Mouse (Mus musculus): ENCODE results near the gene Gm11564. TPM values are rescaled to one million over a fixed set of nuclear protein-coding genes. Genes with fewer than 3 reads are reported as not detected.
"Not testable (repeated sequence)": the region's sequence is repeated elsewhere in the genome, so short reads cannot be mapped to it uniquely, and the experiment has no call there.

Gm11564 gene
- polyA plus RNA-seq, 1 experiment from 2014 or later: not detected

GRCm38 (mm10) chr11:99809792-99810191 is 5.7 kb downstream of the Gm11564 start, which contains the start of gene Krtap4-13:
Gene Krtap4-13 (minus strand): TSS chr11:99809892.
- H3K4me2 ChIP-seq (ENCODE audit: low read length); ATAC-seq; H3K27ac ChIP-seq (ENCODE audit: low read depth, low read length); H3K36me3 ChIP-seq (ENCODE audit: control insufficient read depth, insufficient read depth, low read length); H3K4me3 ChIP-seq (ENCODE audit: low read depth, low read length); H3K4me1 ChIP-seq (ENCODE audit: control insufficient read depth, insufficient read depth, low read length); H3K27me3 ChIP-seq (replicated peaks; ENCODE audit: control insufficient read depth, insufficient read depth, low read length); DNase-seq (ENCODE audit: low spot score); H3K9me3 ChIP-seq (replicated peaks; ENCODE audit: control insufficient read depth, low read length); H3K9ac ChIP-seq (ENCODE audit: low read length): not testable (repeated sequence)

- H3K4me2 ChIP-seq (ENCODE audit: low read length); H3K27ac ChIP-seq (ENCODE audit: low read depth, low read length); ATAC-seq; H3K9ac ChIP-seq (ENCODE audit: low read length); H3K4me1 ChIP-seq (ENCODE audit: control insufficient read depth, insufficient read depth, low read length); H3K36me3 ChIP-seq (ENCODE audit: control insufficient read depth, insufficient read depth, low read length); DNase-seq (ENCODE audit: low spot score); H3K9me3 ChIP-seq (replicated peaks; ENCODE audit: control insufficient read depth, low read length); H3K4me3 ChIP-seq (ENCODE audit: low read depth, low read length); H3K27me3 ChIP-seq (replicated peaks; ENCODE audit: control insufficient read depth, insufficient read depth, low read length): not testable (repeated sequence)
- WGBS: no CpG with 5 or more reads among the region's 1 CpGs
These were observed 11.1 kb downstream of the Gm11564 start, which contains the start of gene Gm11554 for GRCm38 (mm10) chr11:99804346-99804745. Gene Gm11554 (minus strand): TSS chr11:99804446.

GRCm38 (mm10) chr11:99798832-99799231 is 16.6 kb downstream of the Gm11564 start, which contains the start of gene Gm11569:
Gene Gm11569 (minus strand): TSS chr11:99798932.
- not testable (repeated sequence) for H3K4me1 ChIP-seq (ENCODE audit: control insufficient read depth, insufficient read depth, low read length); H3K27ac ChIP-seq (ENCODE audit: low read depth, low read length); H3K9me3 ChIP-seq (replicated peaks; ENCODE audit: control insufficient read depth, low read length); H3K4me2 ChIP-seq (ENCODE audit: low read length); DNase-seq (ENCODE audit: low spot score); H3K27me3 ChIP-seq (replicated peaks; ENCODE audit: control insufficient read depth, insufficient read depth, low read length); H3K9ac ChIP-seq (ENCODE audit: low read length); ATAC-seq; H3K4me3 ChIP-seq (ENCODE audit: low read depth, low read length); H3K36me3 ChIP-seq (ENCODE audit: control insufficient read depth, insufficient read depth, low read length)
- WGBS: no CpG with 5 or more reads among the region's 1 CpGs

- Histone ChIP-seq H3K9me3 (replicated peaks; ENCODE audit: control insufficient read depth, low read length) (no peaks in the 10 kb centered on the region), H3K27me3 (replicated peaks; ENCODE audit: control insufficient read depth, insufficient read depth, low read length) (no peaks in the 10 kb centered on the region), H3K4me3 (ENCODE audit: low read depth, low read length) (no peak within 1 kb of the TSS), H3K27ac (ENCODE audit: low read depth, low read length) (no peak within 1 kb of the TSS), H3K9ac (ENCODE audit: low read length) (no peak within 1 kb of the TSS), H3K4me2 (ENCODE audit: low read length) (no peak within 1 kb of the TSS), H3K4me1 (ENCODE audit: control insufficient read depth, insufficient read depth, low read length) (no peaks in the 10 kb centered on the region), H3K36me3 (ENCODE audit: control insufficient read depth, insufficient read depth, low read length) (no peaks in the 10 kb centered on the region)
- 89% methylated on average over 2 of the region's 2 CpGs for WGBS
- no peak for DNase-seq (ENCODE audit: low spot score)
- ATAC-seq: no peak
These were observed 22.1 kb downstream of the Gm11564 start, which contains the start of gene Gm11596 for GRCm38 (mm10) chr11:99793367-99793766. Gene Gm11596 (minus strand): TSS chr11:99793467.

DNA sequence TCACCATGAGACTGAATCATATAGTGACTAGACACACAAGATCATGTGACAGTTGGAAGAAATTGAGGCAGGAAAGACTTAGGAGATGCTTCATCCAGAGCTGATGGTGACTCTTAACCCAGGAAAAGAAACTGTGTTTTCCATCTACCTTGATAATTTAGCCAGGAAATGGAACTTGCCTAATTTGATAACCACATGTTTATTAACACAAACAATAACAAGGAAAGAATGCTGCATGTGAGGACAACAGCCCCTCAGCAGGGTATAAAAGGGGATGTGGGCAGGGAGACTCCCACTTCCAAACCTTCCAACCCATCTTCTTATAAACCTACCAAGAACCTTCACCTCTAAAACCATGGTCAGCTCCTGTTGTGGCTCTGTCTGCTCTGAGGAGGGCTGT is 30.6 kb downstream of the Gm11564 start, which contains the start of gene Krtap4-9:
TSS of gene Krtap4-9 (plus strand) at position 301 of the 400 bp plus-strand sequence.
- H3K4me1 ChIP-seq (ENCODE audit: control insufficient read depth, insufficient read depth, low read length); H3K27me3 ChIP-seq (replicated peaks; ENCODE audit: control insufficient read depth, insufficient read depth, low read length); H3K4me3 ChIP-seq (ENCODE audit: low read depth, low read length); H3K27ac ChIP-seq (ENCODE audit: low read depth, low read length); H3K4me2 ChIP-seq (ENCODE audit: low read length); H3K36me3 ChIP-seq (ENCODE audit: control insufficient read depth, insufficient read depth, low read length); H3K9me3 ChIP-seq (replicated peaks; ENCODE audit: control insufficient read depth, low read length); H3K9ac ChIP-seq (ENCODE audit: low read length); DNase-seq (ENCODE audit: low spot score); ATAC-seq: not testable (repeated sequence)

GRCm38 (mm10) chr11:99780604-99781003 is 34.9 kb downstream of the Gm11564 start, which contains the start of gene Krtap4-8:
Gene Krtap4-8 (minus strand): TSS chr11:99780704.
- H3K4me3 ChIP-seq (ENCODE audit: low read depth, low read length): no peak within 1 kb of the TSS
- WGBS: 94% methylated on average over 2 of the region's 2 CpGs
- H3K27ac ChIP-seq (ENCODE audit: low read depth, low read length): no peak within 1 kb of the TSS
- no peak within 1 kb of the TSS for H3K9ac ChIP-seq (ENCODE audit: low read length)
- no peaks in the 10 kb centered on the region for H3K4me1 ChIP-seq (ENCODE audit: control insufficient read depth, insufficient read depth, low read length)
- ATAC-seq (no peak), DNase-seq (ENCODE audit: low spot score) (no peak)
- no peaks in the 10 kb centered on the region for H3K9me3 ChIP-seq (replicated peaks; ENCODE audit: control insufficient read depth, low read length)
- no peak within 1 kb of the TSS for H3K4me2 ChIP-seq (ENCODE audit: low read length)
- H3K36me3 ChIP-seq (ENCODE audit: control insufficient read depth, insufficient read depth, low read length): no peaks in the 10 kb centered on the region
- no peaks in the 10 kb centered on the region for H3K27me3 ChIP-seq (replicated peaks; ENCODE audit: control insufficient read depth, insufficient read depth, low read length)

GRCm38 (mm10) chr11:99778401-99778800 is 37.1 kb downstream of the Gm11564 start:
- ATAC-seq (no peak), DNase-seq (ENCODE audit: low spot score) (no peak)
- Histone ChIP-seq H3K27me3 (replicated peaks; ENCODE audit: control insufficient read depth, insufficient read depth, low read length) (no peaks in the 10 kb centered on the region), H3K4me2 (ENCODE audit: low read length) (no peak overlapping the region), H3K9ac (ENCODE audit: low read length) (no peak overlapping the region), H3K36me3 (ENCODE audit: control insufficient read depth, insufficient read depth, low read length) (no peaks in the 10 kb centered on the region), H3K27ac (ENCODE audit: low read depth, low read length) (no peak overlapping the region), H3K9me3 (replicated peaks; ENCODE audit: control insufficient read depth, low read length) (no peaks in the 10 kb centered on the region), H3K4me3 (ENCODE audit: low read depth, low read length) (no peak overlapping the region), H3K4me1 (ENCODE audit: control insufficient read depth, insufficient read depth, low read length) (no peaks in the 10 kb centered on the region)
- WGBS: 40% methylated on average over 7 of the region's 7 CpGs

DNA sequence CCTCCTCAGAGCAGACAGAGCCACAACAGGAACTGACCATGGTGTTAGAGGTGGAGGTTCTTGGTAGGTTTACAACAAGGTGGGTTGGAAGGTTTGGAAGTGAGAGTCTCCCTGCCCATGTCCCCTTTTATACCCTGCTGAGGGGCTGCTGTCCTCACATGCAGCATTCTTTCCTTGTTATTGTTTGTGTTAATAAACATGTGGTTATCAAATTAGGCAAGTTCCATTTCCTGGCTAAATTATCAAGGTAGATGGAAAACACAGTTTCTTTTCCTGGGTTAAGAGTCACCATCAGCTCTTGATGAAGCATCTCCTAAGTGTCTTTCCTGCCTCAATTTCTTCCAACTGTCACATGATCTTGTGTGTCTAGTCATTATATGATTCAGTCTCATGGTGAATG is 42.7 kb downstream of the Gm11564 start, which contains the start of gene Gm11595:
TSS of gene Gm11595 (minus strand) at position 101 of the 400 bp plus-strand sequence.
- H3K27ac ChIP-seq (ENCODE audit: low read depth, low read length); H3K4me3 ChIP-seq (ENCODE audit: low read depth, low read length); H3K27me3 ChIP-seq (replicated peaks; ENCODE audit: control insufficient read depth, insufficient read depth, low read length); H3K36me3 ChIP-seq (ENCODE audit: control insufficient read depth, insufficient read depth, low read length); DNase-seq (ENCODE audit: low spot score); H3K9me3 ChIP-seq (replicated peaks; ENCODE audit: control insufficient read depth, low read length); ATAC-seq; H3K9ac ChIP-seq (ENCODE audit: low read length); H3K4me1 ChIP-seq (ENCODE audit: control insufficient read depth, insufficient read depth, low read length); H3K4me2 ChIP-seq (ENCODE audit: low read length): not testable (repeated sequence)

DNA sequence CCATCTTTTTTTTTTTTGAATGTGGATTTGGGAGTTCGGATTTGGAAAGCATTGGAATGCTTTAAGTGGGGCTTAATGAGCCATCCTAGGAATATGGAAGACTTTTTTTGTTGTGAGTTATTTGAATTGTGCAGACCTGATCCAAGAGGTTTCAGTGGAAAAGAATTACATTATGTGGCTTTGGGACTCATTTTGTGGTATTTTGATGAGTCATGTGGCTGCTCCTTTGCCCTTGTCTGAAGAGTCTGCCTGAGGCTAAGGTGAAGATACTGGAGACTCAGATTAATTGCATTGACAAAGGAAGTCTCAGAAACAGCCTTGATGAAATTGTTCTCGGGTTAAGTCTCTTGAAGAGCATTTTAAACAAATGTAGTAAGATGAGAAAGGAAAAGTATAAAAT is 47.1 kb downstream of the Gm11564 start:
- ATAC-seq: no peak
- no peak overlapping the region for H3K4me3 ChIP-seq (ENCODE audit: low read depth, low read length)
- no peak overlapping the region for H3K27ac ChIP-seq (ENCODE audit: low read depth, low read length)
- 81% methylated on average over 2 of the region's 2 CpGs for WGBS
- no peaks in the 10 kb centered on the region for H3K4me1 ChIP-seq (ENCODE audit: control insufficient read depth, insufficient read depth, low read length)
- DNase-seq (ENCODE audit: low spot score): no peak
- no peaks in the 10 kb centered on the region for H3K36me3 ChIP-seq (ENCODE audit: control insufficient read depth, insufficient read depth, low read length)
- H3K27me3 ChIP-seq (replicated peaks; ENCODE audit: control insufficient read depth, insufficient read depth, low read length): no peaks in the 10 kb centered on the region
- H3K9ac ChIP-seq (ENCODE audit: low read length): no peak overlapping the region
- H3K4me2 ChIP-seq (ENCODE audit: low read length): no peak overlapping the region
- no peaks in the 10 kb centered on the region for H3K9me3 ChIP-seq (replicated peaks; ENCODE audit: control insufficient read depth, low read length)

All from forebrain, embryonic 14.5 days (tissue).